Mouse (Mus musculus) limb, embryonic 12.5 days (tissue): Measurements from ENCODE around the gene Sf3b3. TPM values are rescaled to one million over a fixed set of nuclear protein-coding genes. Genes with fewer than 3 reads are reported as not detected.
"Not testable (repeated sequence)": the region's sequence is repeated elsewhere in the genome, so short reads cannot be mapped to it uniquely, and the experiment has no call there.

ENCODE experiments used
- ATAC-seq: fragments of 200-750 bp; cut with Nextera tagmentation; 2 replicates; pipeline ENCODE4 v1.8.0; 2017; ENCODE audit warnings: low read depth, moderate TSS enrichment; ENCODE audit not compliant: insufficient number of reproducible peaks, insufficient read depth, low FRiP score, low TSS enrichment
- H3K27ac ChIP-seq: fragments of 300-500 bp; sonication (generic); 2 replicates; pipeline ENCODE4 v1.5.1; 2016; ENCODE audit warnings: mild to moderate bottlenecking, moderate library complexity
- H3K27me3 ChIP-seq: fragments of 300-500 bp; sonication (generic); 2 replicates; pipeline ENCODE4 v1.6.1; 2016; ENCODE audit warnings: mild to moderate bottlenecking, moderate library complexity
- H3K36me3 ChIP-seq: fragments of 300-500 bp; sonication (generic); 2 replicates; pipeline ENCODE4 v1.6.1; 2016; ENCODE audit warnings: mild to moderate bottlenecking, moderate library complexity
- H3K4me1 ChIP-seq: fragments of 300-500 bp; sonication (generic); replicated peaks from 2 replicates; pipeline ENCODE4 v1.6.1; 2016
- H3K4me2 ChIP-seq: fragments of 300-500 bp; sonication (generic); 2 replicates; pipeline ENCODE4 v1.6.1; 2016; ENCODE audit warnings: mild to moderate bottlenecking, moderate library complexity
- H3K4me3 ChIP-seq: fragments of 300-500 bp; sonication (generic); replicated peaks from 2 replicates; pipeline ENCODE4 v1.5.1; 2016; ENCODE audit warnings: mild to moderate bottlenecking
- H3K9ac ChIP-seq: fragments of 300-500 bp; sonication (generic); replicated peaks from 2 replicates; pipeline ENCODE4 v1.6.1; 2016; ENCODE audit warnings: mild to moderate bottlenecking, moderate library complexity
- H3K9me3 ChIP-seq: fragments of 300-500 bp; sonication (generic); 2 replicates; pipeline ENCODE4 v1.6.1; 2016; ENCODE audit warnings: mild to moderate bottlenecking, moderate library complexity
- WGBS: fragments of 180-500 bp; shearing (Covaris S2); methylation state at CpG from one replicate; pipeline ENCODE4 v1.1.7; 2016; 5-methylcytosine and 5-hydroxymethylcytosine counted together
- polyA plus RNA-seq: library from polyadenylated mRNA; unstranded; fragments of >200 nt; fragmentation: Nextera tagmentation; extraction: Ambion mirVana; gene quantifications from 2 replicates; pipeline ENCODE4 v1.2.1, GENCODE M21; 2016

Gene Sf3b3
- polyA plus RNA-seq, 1 experiment from 2014 or later: 211 TPM

GRCm38 (mm10) chr8:110883824-110884223 is 37.2 kb upstream of the Sf3b3 start:
- H3K27ac ChIP-seq: no peak overlapping the region
- no peak overlapping the region for H3K4me3 ChIP-seq
- H3K27me3 ChIP-seq: no peaks in the 10 kb centered on the region
- no peak for ATAC-seq
- 96% methylated on average over 18 of the region's 18 CpGs for WGBS
- no peaks in the 10 kb centered on the region for H3K9me3 ChIP-seq
- no peak overlapping the region for H3K9ac ChIP-seq
- H3K36me3 ChIP-seq: peaks cover 99% of the 10 kb centered on the region
- H3K4me1 ChIP-seq: no peaks in the 10 kb centered on the region
- H3K4me2 ChIP-seq: no peak overlapping the region

- H3K4me1 ChIP-seq: no peaks in the 10 kb centered on the region
- no peak overlapping the region for H3K4me2 ChIP-seq
- H3K27me3 ChIP-seq: no peaks in the 10 kb centered on the region
- H3K4me3 ChIP-seq: no peak overlapping the region
- no peak overlapping the region for H3K27ac ChIP-seq
- peaks cover 99% of the 10 kb centered on the region for H3K36me3 ChIP-seq
- 94% methylated on average over 10 of the region's 10 CpGs for WGBS
- ATAC-seq: no peak
- H3K9ac ChIP-seq: no peak overlapping the region
- no peaks in the 10 kb centered on the region for H3K9me3 ChIP-seq
Observed at GRCm38 (mm10) chr8:110881741-110882310, 35.2 kb upstream of the Sf3b3 start.

GRCm38 (mm10) chr8:110877862-110878261 is 31.3 kb upstream of the Sf3b3 start:
- ATAC-seq: no peak
- Histone ChIP-seq H3K27ac (no peak overlapping the region), H3K27me3 (no peaks in the 10 kb centered on the region), H3K4me1 (no peaks in the 10 kb centered on the region), H3K9ac (no peak overlapping the region), H3K4me2 (no peak overlapping the region), H3K4me3 (no peak overlapping the region), H3K9me3 (no peaks in the 10 kb centered on the region), H3K36me3 (peaks cover 99% of the 10 kb centered on the region)
- 82% methylated on average over 4 of the region's 4 CpGs for WGBS

DNA sequence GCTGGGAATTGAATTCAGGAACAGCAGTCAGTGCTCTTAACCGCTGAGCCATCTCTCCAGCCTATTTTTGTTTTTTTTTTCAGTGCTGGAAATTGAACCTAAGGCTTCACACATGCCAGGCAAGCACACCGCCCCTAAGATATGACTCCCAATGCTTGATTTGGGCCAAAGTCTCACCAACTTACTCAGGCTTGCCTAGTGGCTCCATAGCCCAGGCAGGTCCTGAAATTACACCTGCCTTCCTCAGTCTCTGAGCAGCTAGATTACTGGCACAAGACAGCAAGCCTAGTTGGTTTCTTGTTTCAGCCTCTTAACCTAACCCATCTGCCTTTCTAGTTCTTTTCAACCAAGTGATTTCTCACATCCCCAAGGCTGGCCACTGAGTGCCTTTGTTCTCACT is 23.9 kb upstream of the Sf3b3 start:
- WGBS: 99% methylated on average over 2 of the region's 2 CpGs
- peaks cover 98% of the 10 kb centered on the region for H3K36me3 ChIP-seq
- no peak overlapping the region for H3K4me2 ChIP-seq
- H3K4me3 ChIP-seq: no peak overlapping the region
- no peak overlapping the region for H3K9ac ChIP-seq
- no peaks in the 10 kb centered on the region for H3K4me1 ChIP-seq
- no peak overlapping the region for H3K27ac ChIP-seq
- no peaks in the 10 kb centered on the region for H3K27me3 ChIP-seq
- no peaks in the 10 kb centered on the region for H3K9me3 ChIP-seq
- ATAC-seq: no peak

DNA sequence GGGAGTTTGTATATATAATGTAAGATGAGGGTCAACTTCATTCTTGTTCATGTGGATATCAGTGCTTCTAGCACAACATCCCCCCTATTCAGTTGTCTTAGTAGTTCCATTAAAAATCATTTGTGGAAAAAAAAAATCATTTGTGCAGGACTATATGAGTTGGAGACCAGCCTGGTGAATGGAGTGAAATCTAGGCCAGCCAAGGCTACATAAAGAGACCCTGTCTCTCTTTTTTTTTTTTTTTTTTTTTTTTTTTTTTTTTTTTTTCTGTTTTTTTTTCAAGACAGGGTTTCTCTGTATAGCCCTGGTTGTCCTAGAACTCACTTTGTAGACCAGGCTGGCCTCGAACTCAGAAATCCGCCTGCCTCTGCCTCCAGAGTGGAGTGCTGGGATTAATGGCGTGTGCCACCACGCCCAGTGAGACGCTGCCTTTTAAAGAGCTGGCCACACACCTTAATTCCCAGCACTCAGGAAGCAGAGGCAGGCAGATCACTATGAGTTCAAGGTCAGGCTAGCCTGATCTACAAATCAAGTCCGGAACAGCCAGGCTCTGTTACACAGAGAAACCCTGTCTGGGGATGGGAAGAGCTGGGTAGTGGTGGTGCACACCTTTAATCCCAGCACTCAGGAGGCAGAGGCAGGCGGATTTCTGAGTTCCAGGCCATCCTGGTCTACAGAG is 14.9 kb upstream of the Sf3b3 start:
- not testable (repeated sequence) for H3K4me2 ChIP-seq, H3K4me3 ChIP-seq, H3K27me3 ChIP-seq, H3K4me1 ChIP-seq, ATAC-seq, H3K27ac ChIP-seq, H3K9me3 ChIP-seq, H3K9ac ChIP-seq
- peaks cover 96% of the 10 kb centered on the region for H3K36me3 ChIP-seq
- WGBS: 94% methylated on average over 7 of the region's 7 CpGs

DNA sequence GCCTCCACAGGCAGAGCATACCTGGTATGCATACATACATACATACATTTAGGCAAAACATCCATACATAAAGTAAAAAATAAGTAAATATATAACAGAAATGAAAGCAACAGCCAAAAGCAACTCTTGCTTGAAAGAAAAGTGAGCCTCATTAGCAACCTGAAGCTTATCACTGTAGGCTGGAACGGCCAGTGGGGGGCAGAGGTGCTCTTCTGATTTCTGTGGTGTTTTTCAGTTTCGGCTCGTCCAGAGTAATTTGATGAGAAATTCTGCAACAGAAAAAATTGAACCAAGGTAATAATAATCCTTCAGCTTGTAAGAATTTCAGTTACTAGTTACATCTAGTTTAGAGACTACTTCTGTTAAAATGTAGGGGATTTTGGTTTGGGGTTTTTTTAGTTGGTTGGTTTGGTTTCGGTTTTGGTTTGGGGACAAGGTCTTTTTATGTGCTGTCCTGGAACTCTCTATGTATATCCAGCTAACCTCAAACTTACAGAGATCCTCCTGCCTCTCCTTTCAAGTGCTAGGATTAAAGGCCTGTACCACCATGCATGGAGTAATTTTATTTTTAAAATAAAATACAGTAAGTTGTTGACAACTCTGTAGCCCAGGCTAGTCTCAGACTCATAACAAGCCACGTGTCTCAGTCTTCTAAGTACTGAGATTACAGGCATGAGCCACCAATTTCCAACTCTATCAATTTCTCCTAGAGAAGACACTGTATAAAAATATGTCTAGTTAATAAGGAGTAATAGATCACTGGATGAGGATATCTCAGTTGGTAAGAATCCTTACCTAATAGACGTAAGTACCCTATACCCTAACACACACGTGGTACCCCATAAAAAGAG is 13.3 kb upstream of the Sf3b3 start:
- Histone ChIP-seq H3K9me3 (no peaks in the 10 kb centered on the region), H3K4me1 (no peaks in the 10 kb centered on the region), H3K4me3 (no peak overlapping the region), H3K9ac (no peak overlapping the region), H3K36me3 (peaks cover 96% of the 10 kb centered on the region), H3K27me3 (no peaks in the 10 kb centered on the region), H3K4me2 (no peak overlapping the region), H3K27ac (no peak overlapping the region)
- ATAC-seq: no peak
- WGBS: 83% methylated on average over 7 of the region's 7 CpGs

- H3K27ac ChIP-seq: no peak overlapping the region
- ATAC-seq: no peak
- no peak overlapping the region for H3K9ac ChIP-seq
- H3K27me3 ChIP-seq: no peaks in the 10 kb centered on the region
- H3K4me3 ChIP-seq: no peak overlapping the region
- H3K36me3 ChIP-seq: peaks cover 96% of the 10 kb centered on the region
- no peaks in the 10 kb centered on the region for H3K9me3 ChIP-seq
- H3K4me1 ChIP-seq: no peaks in the 10 kb centered on the region
- no peak overlapping the region for H3K4me2 ChIP-seq
- WGBS: 85% methylated on average over 5 of the region's 5 CpGs
Observed at GRCm38 (mm10) chr8:110856760-110857461, 10.3 kb upstream of the Sf3b3 start.

DNA sequence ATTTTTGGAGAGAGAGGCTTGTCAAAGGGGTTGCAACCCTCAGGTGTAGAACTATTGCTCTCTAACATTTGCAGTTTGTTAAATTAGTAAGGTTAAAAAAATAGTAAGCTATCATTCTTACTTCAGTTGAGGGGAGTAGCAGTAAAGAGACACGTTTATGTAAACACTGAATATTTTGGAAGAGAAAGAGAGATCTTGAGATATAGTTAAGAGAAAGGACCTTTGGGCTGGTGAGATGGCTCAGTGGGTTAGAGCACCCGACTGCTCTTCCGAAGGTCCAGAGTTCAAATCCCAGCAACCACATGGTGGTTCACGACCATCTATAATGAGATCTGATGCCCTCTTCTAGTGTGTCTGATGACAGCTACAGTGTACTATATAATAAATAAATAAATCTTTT is 9.5 kb upstream of the Sf3b3 start:
- not testable (repeated sequence) for H3K9me3 ChIP-seq, H3K4me3 ChIP-seq, H3K4me1 ChIP-seq, H3K9ac ChIP-seq, ATAC-seq, H3K4me2 ChIP-seq, H3K27ac ChIP-seq, H3K27me3 ChIP-seq
- peaks cover 98% of the 10 kb centered on the region for H3K36me3 ChIP-seq
- WGBS: 97% methylated on average over 4 of the region's 4 CpGs

DNA sequence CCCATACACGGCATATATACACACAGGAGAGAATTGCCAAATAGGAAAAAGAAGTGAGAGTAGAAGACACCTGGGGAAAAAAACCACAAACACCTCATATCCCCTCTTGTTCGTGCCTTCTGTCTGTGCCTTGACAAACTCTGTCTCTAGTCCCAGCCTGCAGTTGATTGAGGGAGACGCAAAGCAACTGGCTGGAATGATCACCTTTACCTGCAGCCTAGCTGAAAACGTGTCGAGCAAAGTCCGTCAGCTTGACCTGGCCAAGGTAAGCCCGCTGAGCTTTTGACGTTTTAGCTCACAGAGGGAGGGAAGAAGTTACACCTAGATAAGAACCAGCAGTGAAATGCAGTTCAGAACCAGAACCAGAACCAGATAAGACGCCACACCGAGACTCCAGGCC is 4.6 kb upstream of the Sf3b3 start:
- no peak overlapping the region for H3K27ac ChIP-seq
- no peak overlapping the region for H3K4me2 ChIP-seq
- H3K27me3 ChIP-seq: no peaks in the 10 kb centered on the region
- no peak overlapping the region for H3K4me3 ChIP-seq
- peaks cover 11% of the 10 kb centered on the region for H3K4me1 ChIP-seq
- 93% methylated on average over 10 of the region's 10 CpGs for WGBS
- H3K9me3 ChIP-seq: no peaks in the 10 kb centered on the region
- peaks cover 66% of the 10 kb centered on the region for H3K36me3 ChIP-seq
- H3K9ac ChIP-seq: no peak overlapping the region
- ATAC-seq: no peak

GRCm38 (mm10) chr8:110847645-110848495 is 1.3 kb upstream of the Sf3b3 start:
- Histone ChIP-seq H3K4me2 (peak overlapping the region; percentile 81), H3K27me3 (no peaks in the 10 kb centered on the region), H3K9ac (peak overlapping the region; percentile 78), H3K36me3 (peaks cover 50% of the 10 kb centered on the region), H3K4me1 (peaks cover 29% of the 10 kb centered on the region), H3K27ac (no peak overlapping the region), H3K9me3 (no peaks in the 10 kb centered on the region), H3K4me3 (peak overlapping the region; percentile 86)
- ATAC-seq: no peak
- 61% methylated on average over 14 of the region's 14 CpGs for WGBS
